9 mouse cellular contexts compared by ENCODE assay signal in genomic region chr8:107197901-107198826, GRCm38 (mm10). TPM values are rescaled to one million over a fixed set of nuclear protein-coding genes. Genes with fewer than 3 reads are reported as not detected.
DNase-seq lines count a peak whose midpoint lies in the region; ATAC-seq and TF ChIP-seq lines count a peak whose summit lies in the region.
"Had no signal": no experiment of that assay in that cellular context is flagged by ENCODE, and none has a peak within 500 bp of the region (broad histone marks: within the 10 kb centered on the region; RNA-seq: fewer than 3 reads in every experiment).

No protein-coding gene starts in this region.

- TF ChIP-seq CTCF in kidney, postnatal 0 days (IDR thresholded peaks at IDR 0.05; ENCODE audit: low read depth) = no peak
- TF ChIP-seq CTCF in stomach, postnatal 0 days (IDR thresholded peaks at IDR 0.05; ENCODE audit: low read depth) = no peak

- H3K4me2 ChIP-seq in lung, embryonic 15.5 days = peak overlapping the region; percentile 27
- H3K4me2 ChIP-seq in embryonic facial prominence, embryonic 12.5 days (replicated peaks) = peak overlapping the region; percentile 18
- H3K4me2 ChIP-seq in kidney, postnatal 0 days (ENCODE audit: low read length) = peak overlapping the region; percentile 51
- no peak overlapping the region; the same call in 1 of the 2 replicates for H3K4me2 ChIP-seq in stomach, postnatal 0 days (replicated peaks; ENCODE audit: low read depth)
- H3K4me2 ChIP-seq in forebrain, embryonic 16.5 days (ENCODE audit: low read length) = no peak overlapping the region

- WGBS in lung, embryonic 15.5 days = 47% methylated on average over 24 of the region's 24 CpGs
- 41% methylated on average over 24 of the region's 24 CpGs for WGBS in embryonic facial prominence, embryonic 12.5 days
- WGBS in kidney, postnatal 0 days = 17% methylated on average over 24 of the region's 24 CpGs
- WGBS in stomach, postnatal 0 days = 40% methylated on average over 24 of the region's 24 CpGs
- WGBS in forebrain, embryonic 16.5 days = 77% methylated on average over 24 of the region's 24 CpGs

- H3K4me3 ChIP-seq in lung, embryonic 15.5 days = no peak overlapping the region
- no peak overlapping the region for H3K4me3 ChIP-seq in embryonic facial prominence, embryonic 12.5 days
- H3K4me3 ChIP-seq in kidney, postnatal 0 days (replicated peaks; ENCODE audit: low read depth, low read length) = peak overlapping the region; percentile 15; the same call in 1 of the 2 replicates
- H3K4me3 ChIP-seq in stomach, postnatal 0 days (ENCODE audit: low read depth, low read length) = no peak overlapping the region
- H3K4me3 ChIP-seq in forebrain, embryonic 16.5 days (replicated peaks; ENCODE audit: low read length) = no peak overlapping the region
- H3K4me3 ChIP-seq: erythroblast, embryonic 14.5 days had no signal

- DNase-seq in lung, postnatal 14 days = no peak
- peak; percentile 80 for DNase-seq in kidney, postnatal 0 days (ENCODE audit: low spot score)
- DNase-seq in stomach, postnatal 0 days (ENCODE audit: low spot score) = no peak
- DNase-seq in cerebellum, postnatal 36 days = no peak

- 0 out of 2 replicates have a peak overlapping the region, but pooled peaks have one; percentile 12 for H3K27ac ChIP-seq in lung, embryonic 15.5 days
- H3K27ac ChIP-seq in embryonic facial prominence, embryonic 12.5 days = 0 out of 2 replicates have a peak overlapping the region, but pooled peaks have one; percentile 31
- H3K27ac ChIP-seq in kidney, postnatal 0 days = peak overlapping the region; percentile 85
- 0 out of 2 replicates have a peak overlapping the region, but pooled peaks have one; percentile 59 for H3K27ac ChIP-seq in stomach, postnatal 0 days (replicated peaks)
- H3K27ac ChIP-seq in forebrain, embryonic 16.5 days (ENCODE audit: low read length) = no peak overlapping the region
- H3K27ac ChIP-seq: macrophage had no signal

- H3K36me3 ChIP-seq in lung, embryonic 15.5 days = no peaks in the 10 kb centered on the region
- H3K36me3 ChIP-seq in embryonic facial prominence, embryonic 12.5 days = no peaks in the 10 kb centered on the region
- H3K36me3 ChIP-seq in kidney, postnatal 0 days (ENCODE audit: insufficient read depth, low read length) = no peaks in the 10 kb centered on the region
- no peaks in the 10 kb centered on the region for H3K36me3 ChIP-seq in stomach, postnatal 0 days (ENCODE audit: control insufficient read depth, insufficient read depth, low read length)
- no peaks in the 10 kb centered on the region for H3K36me3 ChIP-seq in forebrain, embryonic 16.5 days (ENCODE audit: control insufficient read depth, insufficient read depth)

- no peak overlapping the region for H3K9ac ChIP-seq in lung, embryonic 15.5 days
- H3K9ac ChIP-seq in embryonic facial prominence, embryonic 12.5 days = 0 out of 2 replicates have a peak overlapping the region, but pooled peaks have one; percentile 26
- H3K9ac ChIP-seq in kidney, postnatal 0 days (ENCODE audit: low read depth, low read length) = peak overlapping the region; percentile 27; the same call in 1 of the 2 replicates
- H3K9ac ChIP-seq in stomach, postnatal 0 days (ENCODE audit: low read length) = no peak overlapping the region
- no peak overlapping the region for H3K9ac ChIP-seq in forebrain, embryonic 16.5 days (replicated peaks; ENCODE audit: low read depth, low read length)

- no peaks in the 10 kb centered on the region for H3K27me3 ChIP-seq in lung, embryonic 15.5 days
- no peaks in the 10 kb centered on the region for H3K27me3 ChIP-seq in embryonic facial prominence, embryonic 12.5 days
- no peaks in the 10 kb centered on the region for H3K27me3 ChIP-seq in kidney, postnatal 0 days (ENCODE audit: insufficient read depth, low read length)
- no peaks in the 10 kb centered on the region for H3K27me3 ChIP-seq in stomach, postnatal 0 days (ENCODE audit: control insufficient read depth, insufficient read depth, low read length)
- no peaks in the 10 kb centered on the region for H3K27me3 ChIP-seq in forebrain, embryonic 16.5 days (replicated peaks; ENCODE audit: control insufficient read depth, insufficient read depth, low read length)

- H3K4me1 ChIP-seq in lung, embryonic 15.5 days = peaks cover 6% of the 10 kb centered on the region; the same call in 1 of the 2 replicates
- H3K4me1 ChIP-seq in embryonic facial prominence, embryonic 12.5 days = peaks cover 6% of the 10 kb centered on the region; the same call in 1 of the 2 replicates
- H3K4me1 ChIP-seq in kidney, postnatal 0 days (replicated peaks; ENCODE audit: insufficient read depth, low read length) = peaks cover 9% of the 10 kb centered on the region; the same call in 1 of the 2 replicates
- H3K4me1 ChIP-seq in stomach, postnatal 0 days (replicated peaks; ENCODE audit: control insufficient read depth, insufficient read depth) = no peaks in the 10 kb centered on the region; the same call in 1 of the 2 replicates
- no peaks in the 10 kb centered on the region for H3K4me1 ChIP-seq in forebrain, embryonic 16.5 days (replicated peaks; ENCODE audit: control insufficient read depth, insufficient read depth, low read length)

- ATAC-seq in lung, embryonic 15.5 days (ENCODE audit: borderline replicate concordance, extremely low read depth, low FRiP score, low TSS enrichment) = no peak
- ATAC-seq in embryonic facial prominence, embryonic 12.5 days (ENCODE audit: insufficient number of reproducible peaks, insufficient read depth, low FRiP score, low TSS enrichment) = no peak
- ATAC-seq in kidney, postnatal 0 days (replicated peaks; ENCODE audit: low FRiP score, low read depth) = peak; percentile 49
- peak; percentile 47; the same call in 1 of the 2 replicates for ATAC-seq in stomach, postnatal 0 days (ENCODE audit: low FRiP score, low TSS enrichment)
- ATAC-seq in forebrain, embryonic 16.5 days = no peak

- no peaks in the 10 kb centered on the region for H3K9me3 ChIP-seq in lung, embryonic 15.5 days
- H3K9me3 ChIP-seq in embryonic facial prominence, embryonic 12.5 days = no peaks in the 10 kb centered on the region
- no peaks in the 10 kb centered on the region for H3K9me3 ChIP-seq in kidney, postnatal 0 days (replicated peaks; ENCODE audit: low read length)
- H3K9me3 ChIP-seq in stomach, postnatal 0 days (ENCODE audit: control insufficient read depth, low read length) = no peaks in the 10 kb centered on the region
- no peaks in the 10 kb centered on the region for H3K9me3 ChIP-seq in forebrain, embryonic 16.5 days (ENCODE audit: control insufficient read depth, low read length)

- no peak for TF ChIP-seq EP300 in stomach, postnatal 0 days (optimal IDR thresholded peaks at IDR 0.05)

RNA-seq across cellular contexts. Expression of gene Cyb5b, which starts 47.7 kb away (rescaled TPM):
- 87.3 and 88.3 TPM in 2 replicates for polyA plus RNA-seq in lung, embryonic 15.5 days (2015; fragmentation: Nextera tagmentation; extraction: Ambion mirVana)
- 96.4 and 106 TPM in 2 replicates for polyA plus RNA-seq in embryonic facial prominence, embryonic 12.5 days (2016; fragmentation: Nextera tagmentation; extraction: Ambion mirVana)
- polyA plus RNA-seq in kidney, postnatal 0 days (2015; fragmentation: Nextera tagmentation; extraction: Ambion mirVana) = 116 and 126 TPM in 2 replicates
- polyA plus RNA-seq in stomach, postnatal 0 days (2015; fragmentation: Nextera tagmentation; extraction: Ambion mirVana) = 52.6 and 52.9 TPM in 2 replicates
- 114 and 122 TPM in 2 replicates for polyA plus RNA-seq in forebrain, embryonic 16.5 days (2015; fragmentation: Nextera tagmentation; extraction: Ambion mirVana)

Comparison
In these comparisons a context has a peak if more than half of its experiments do, and no peak if none do; other contexts are left out.
1. ATAC-seq: peak in kidney, postnatal 0 days (single experiment) and stomach, postnatal 0 days (single experiment); none in lung, embryonic 15.5 days (single experiment), embryonic facial prominence, embryonic 12.5 days (single experiment) and forebrain, embryonic 16.5 days (single experiment).
2. H3K4me2 ChIP-seq: peak in lung, embryonic 15.5 days (single experiment), embryonic facial prominence, embryonic 12.5 days (single experiment) and kidney, postnatal 0 days (single experiment); none in stomach, postnatal 0 days (single experiment) and forebrain, embryonic 16.5 days (single experiment).
3. H3K9ac ChIP-seq: peak in embryonic facial prominence, embryonic 12.5 days (single experiment) and kidney, postnatal 0 days (single experiment); none in lung, embryonic 15.5 days (single experiment), stomach, postnatal 0 days (single experiment) and forebrain, embryonic 16.5 days (single experiment).